Mouse (Mus musculus): ENCODE results near the gene Pou2f1.
"Not testable (repeated sequence)": the region's sequence is repeated elsewhere in the genome, so short reads cannot be mapped to it uniquely, and the experiment has no call there.

Gene Pou2f1

GRCm38 (mm10) chr1:166001904-166002489 lies 481 bp downstream of the Pou2f1 start:
- DNase-seq, result no peak

- DNase-seq, result peak; percentile 86
Observed at GRCm38 (mm10) chr1:166001121-166001903, 1.2 kb downstream of the Pou2f1 start.

- DNase-seq, result peak; percentile 39
Observed at GRCm38 (mm10) chr1:166000601-166001120, 1.8 kb downstream of the Pou2f1 start.

GRCm38 (mm10) chr1:165999709-166000108 lies 2.8 kb downstream of the Pou2f1 start:
- no peak for DNase-seq

- no peak for DNase-seq
Observed at GRCm38 (mm10) chr1:165995661-165996055, 6.8 kb downstream of the Pou2f1 start.

GRCm38 (mm10) chr1:165995011-165995660 lies 7.3 kb downstream of the Pou2f1 start:
- not testable (repeated sequence) for DNase-seq

- DNase-seq, result no peak
Observed at GRCm38 (mm10) chr1:165994279-165994678, 8.2 kb downstream of the Pou2f1 start.

GRCm38 (mm10) chr1:165993270-165994156 lies 9.0 kb downstream of the Pou2f1 start:
- no peak for DNase-seq

GRCm38 (mm10) chr1:165988536-165988935 lies 13.9 kb downstream of the Pou2f1 start:
- no peak for DNase-seq

- no peak for DNase-seq
Observed at GRCm38 (mm10) chr1:165988072-165988471, 14.4 kb downstream of the Pou2f1 start.

- no peak for DNase-seq
Observed at GRCm38 (mm10) chr1:165985743-165986360, 16.6 kb downstream of the Pou2f1 start.

GRCm38 (mm10) chr1:165985186-165985585 lies 17.3 kb downstream of the Pou2f1 start:
- no peak for DNase-seq

- DNase-seq, result no peak
Observed at GRCm38 (mm10) chr1:165976672-165977448, 25.6 kb downstream of the Pou2f1 start.

GRCm38 (mm10) chr1:165969001-165969690 lies 33.3 kb downstream of the Pou2f1 start:
- DNase-seq, result no peak

- DNase-seq, result peak; percentile 57
Observed at GRCm38 (mm10) chr1:165967027-165967654, 35.3 kb downstream of the Pou2f1 start.

GRCm38 (mm10) chr1:165966156-165966914 lies 36.1 kb downstream of the Pou2f1 start:
- DNase-seq, result no peak

GRCm38 (mm10) chr1:165961676-165962364 lies 40.7 kb downstream of the Pou2f1 start:
- DNase-seq, result no peak

- DNase-seq, result no peak
Observed at GRCm38 (mm10) chr1:165958159-165958558, 44.3 kb downstream of the Pou2f1 start.

Measured in kidney, adult 9 months (tissue).